Mouse (Mus musculus) cerebellum, adult 2 months (tissue): Measurements from ENCODE around the gene Olfr66. TPM values are rescaled to one million over a fixed set of nuclear protein-coding genes. Genes with fewer than 3 reads are reported as not detected.

Experiments
- DNase-seq, 2 experiments: peaks; one replicate each; pipeline ENCODE4 v3.0.0; 2021
- H3K27ac ChIP-seq: fragments of 200-500 bp; 2 replicates; pipeline ENCODE4 v1.5.1; 2012; ENCODE audit warnings: low read length, control low read depth, inconsistent platforms; ENCODE audit not compliant: insufficient read depth
- H3K27me3 ChIP-seq: fragments of 200-500 bp; 2 replicates; pipeline ENCODE4 v1.6.1; 2012; ENCODE audit warnings: inconsistent platforms, mild to moderate bottlenecking, low read length, moderate library complexity; ENCODE audit not compliant: control insufficient read depth, insufficient read depth
- H3K4me1 ChIP-seq: fragments of 200-500 bp; 2 replicates; pipeline ENCODE4 v1.6.1; 2011; ENCODE audit warnings: low read length; ENCODE audit not compliant: control insufficient read depth, insufficient read depth
- H3K4me3 ChIP-seq: fragments of 200-500 bp; replicated peaks from 2 replicates; pipeline ENCODE3; 2011; ENCODE audit warnings: mild to moderate bottlenecking, low read depth, low read length, control low read depth; ENCODE audit not compliant: insufficient read depth
- CTCF ChIP-seq: fragments of 200-500 bp; IDR thresholded peaks from 2 replicates; pipeline ENCODE4 v1.5.1; 2011; ENCODE audit warnings: low read depth, mild to moderate bottlenecking, control low read depth, low read length, moderate library complexity, borderline replicate concordance; ENCODE audit not compliant: insufficient read depth
- POLR2A ChIP-seq: fragments of 200-500 bp; IDR thresholded peaks from 2 replicates; pipeline ENCODE4 v1.6.1; 2011; ENCODE audit warnings: low read length, control low read depth, borderline replicate concordance; ENCODE audit not compliant: insufficient read depth
- WGBS: fragments of 180-500 bp; shearing (Covaris S2); methylation state at CpG from one replicate; pipeline ENCODE4 v1.1.7; 2018; 5-methylcytosine and 5-hydroxymethylcytosine counted together
- polyA plus RNA-seq: library from polyadenylated mRNA; depleted of rRNA; stranded (reverse); fragments of >200 nt; gene quantifications from 2 replicates; pipeline ENCODE4 v1.2.3, GENCODE M21; 2012

The Olfr66 gene
- polyA plus RNA-seq, 1 experiment, result not detected

GRCm38 (mm10) chr7:103874451-103874850 is 11.6 kb downstream of the Olfr66 start:
- H3K27ac ChIP-seq, result no peak overlapping the region
- no peak for TF ChIP-seq CTCF
- TF ChIP-seq POLR2A, result no peak
- no peak overlapping the region for H3K4me3 ChIP-seq
- H3K4me1 ChIP-seq, result no peaks in the 10 kb centered on the region
- WGBS, result 47% methylated on average over 5 of the region's 5 CpGs
- no peaks in the 10 kb centered on the region for H3K27me3 ChIP-seq
- no peak for DNase-seq

DNA sequence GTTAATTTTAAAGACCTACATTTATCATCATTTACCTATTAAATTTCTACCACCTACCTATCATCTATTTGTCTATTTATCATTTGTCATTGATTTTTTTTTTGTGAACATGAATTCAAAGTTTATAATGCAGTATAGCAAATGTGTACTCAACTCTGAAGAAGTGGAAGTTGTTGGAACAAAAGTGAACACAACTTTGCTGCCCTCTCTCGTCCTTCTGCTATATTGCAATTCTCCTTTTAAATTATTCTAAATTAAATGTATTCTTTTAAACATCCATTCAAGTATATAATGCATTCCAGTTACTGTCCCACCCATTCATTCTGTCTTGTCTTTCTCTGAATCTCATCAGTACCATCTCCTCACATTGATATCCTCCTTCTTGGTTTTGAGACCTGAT is 13.0 kb downstream of the Olfr66 start:
- 0% methylated on average over 1 of the region's 1 CpGs for WGBS
- DNase-seq, result no peak
- H3K27me3 ChIP-seq, result no peaks in the 10 kb centered on the region
- no peak overlapping the region for H3K27ac ChIP-seq
- no peak for TF ChIP-seq POLR2A
- TF ChIP-seq CTCF, result no peak
- H3K4me1 ChIP-seq, result no peaks in the 10 kb centered on the region
- H3K4me3 ChIP-seq, result no peak overlapping the region

DNA sequence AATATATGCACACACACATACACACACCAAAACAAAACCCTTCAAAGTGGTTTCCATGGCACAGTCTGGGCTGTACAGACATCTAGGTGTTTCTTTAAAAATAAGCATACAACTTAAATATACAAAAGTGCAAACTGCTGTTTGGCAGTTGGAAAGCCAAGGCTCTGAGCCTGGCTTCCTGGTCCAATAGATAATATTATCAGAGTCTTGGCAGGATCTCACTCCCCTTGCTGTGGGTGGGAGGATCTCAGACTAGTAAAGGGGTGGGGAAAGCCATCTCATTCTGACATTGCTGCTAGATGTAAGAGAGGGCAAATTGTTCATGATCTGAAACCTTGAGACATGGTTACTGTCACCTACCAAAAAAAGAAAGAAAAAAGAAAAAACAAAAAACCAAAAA is 15.4 kb downstream of the Olfr66 start:
- DNase-seq, result no peak
- Histone ChIP-seq H3K27me3 (no peaks in the 10 kb centered on the region), H3K4me1 (no peaks in the 10 kb centered on the region), H3K4me3 (no peak overlapping the region), H3K27ac (no peak overlapping the region)
- TF ChIP-seq POLR2A (no peak), CTCF (no peak)

DNA sequence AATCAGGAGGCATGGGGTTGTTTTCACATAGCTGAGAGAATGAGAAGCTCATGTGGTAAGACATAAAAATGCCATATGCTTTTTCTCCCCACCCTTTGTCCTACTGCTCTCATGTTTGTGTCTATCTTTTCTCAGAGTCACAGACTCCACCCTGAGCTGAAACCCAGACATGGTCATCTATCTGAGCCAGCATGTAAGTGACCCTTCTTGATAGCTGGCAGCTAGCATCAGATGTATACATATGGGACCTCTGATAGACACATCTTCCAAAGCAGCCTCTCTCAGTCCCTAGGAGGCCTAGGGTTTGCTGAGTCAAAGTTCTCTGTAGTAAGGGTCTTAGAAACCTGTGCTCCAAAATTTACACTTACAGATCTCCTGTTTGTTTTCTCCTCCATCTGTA is 20.3 kb downstream of the Olfr66 start:
- TF ChIP-seq POLR2A (no peak), CTCF (no peak)
- H3K4me3 ChIP-seq, result no peak overlapping the region
- DNase-seq, result no peak
- H3K4me1 ChIP-seq, result no peaks in the 10 kb centered on the region
- H3K27ac ChIP-seq, result no peak overlapping the region
- no peaks in the 10 kb centered on the region for H3K27me3 ChIP-seq

DNA sequence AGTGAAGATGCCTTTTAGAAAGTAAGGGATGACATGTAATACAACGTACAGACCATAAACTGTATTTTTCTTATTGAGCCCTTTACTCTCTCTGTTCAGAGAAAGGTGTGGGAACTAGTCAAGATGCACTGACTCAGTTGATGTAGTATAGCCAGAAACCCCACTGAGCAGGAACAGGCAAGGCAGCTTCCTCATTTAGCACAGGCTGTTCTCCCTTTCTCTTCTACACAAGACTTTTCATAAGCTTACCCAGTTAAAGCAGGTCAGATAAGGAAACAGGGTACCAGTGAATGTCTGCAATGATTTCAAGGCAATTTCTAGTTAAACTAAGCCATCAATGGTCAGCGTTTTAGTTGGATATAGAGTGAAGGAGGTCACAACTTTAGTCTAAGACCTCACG is 24.5 kb downstream of the Olfr66 start:
- Histone ChIP-seq H3K27me3 (no peaks in the 10 kb centered on the region), H3K4me1 (no peaks in the 10 kb centered on the region), H3K4me3 (no peak overlapping the region), H3K27ac (no peak overlapping the region)
- DNase-seq, result no peak
- WGBS, result 78% methylated on average over 3 of the region's 3 CpGs
- TF ChIP-seq CTCF (no peak), POLR2A (no peak)

- WGBS, result 55% methylated on average over 1 of the region's 1 CpGs
- DNase-seq, result no peak
Observed at GRCm38 (mm10) chr7:103860855-103861254, 25.2 kb downstream of the Olfr66 start.

DNA sequence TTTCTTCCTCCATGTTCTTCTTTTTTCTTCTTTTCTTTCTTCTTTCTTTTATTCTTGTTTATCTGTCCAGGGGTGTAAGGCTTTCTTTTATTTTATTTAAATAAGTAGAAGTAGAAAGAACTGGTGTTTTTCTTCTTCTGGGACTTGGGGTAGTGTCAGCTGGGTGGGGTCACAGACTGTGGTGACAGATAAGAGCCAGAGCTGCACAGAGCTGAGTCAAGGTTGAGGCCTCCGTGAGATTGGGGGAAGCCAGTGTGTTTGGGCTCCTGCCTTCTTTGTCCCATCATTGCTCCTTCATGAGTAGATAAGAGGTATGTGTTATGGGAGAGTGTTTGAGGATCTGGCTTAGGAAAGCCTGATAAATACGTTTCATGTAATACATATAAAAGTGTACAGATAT is 27.0 kb downstream of the Olfr66 start:
- Histone ChIP-seq H3K27ac (no peak overlapping the region), H3K27me3 (no peaks in the 10 kb centered on the region), H3K4me3 (no peak overlapping the region), H3K4me1 (no peaks in the 10 kb centered on the region)
- TF ChIP-seq POLR2A, result no peak
- TF ChIP-seq CTCF, result no peak
- 60% methylated on average over 2 of the region's 2 CpGs for WGBS
- no peak for DNase-seq

More at GRCm38 (mm10) chr7:103860855-103861254, 25.2 kb downstream of the Olfr66 start:
- no peak overlapping the region for H3K4me3 ChIP-seq
- no peaks in the 10 kb centered on the region for H3K4me1 ChIP-seq
- H3K27ac ChIP-seq, result no peak overlapping the region
- no peaks in the 10 kb centered on the region for H3K27me3 ChIP-seq
- TF ChIP-seq CTCF (no peak), POLR2A (no peak)

DNA sequence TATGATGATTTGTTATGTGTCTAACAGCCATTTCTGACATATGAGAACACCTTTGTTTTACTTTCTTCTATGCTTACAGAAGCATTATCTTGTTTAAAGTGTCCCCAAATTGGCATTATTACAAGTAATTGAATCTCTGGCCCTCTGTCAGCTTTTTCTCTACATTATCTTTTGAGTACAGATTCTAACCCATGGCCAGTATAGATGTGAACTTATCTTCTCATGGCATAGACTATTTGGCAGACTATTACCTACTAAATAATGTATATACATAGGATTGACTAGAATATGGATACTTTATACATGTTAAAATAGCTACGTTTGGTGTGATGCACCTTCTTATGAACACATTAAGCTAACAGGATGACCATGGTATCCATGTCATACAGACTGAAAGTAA is 31.4 kb downstream of the Olfr66 start:
- Histone ChIP-seq H3K4me1 (no peaks in the 10 kb centered on the region), H3K4me3 (no peak overlapping the region), H3K27me3 (no peaks in the 10 kb centered on the region), H3K27ac (no peak overlapping the region)
- DNase-seq, result no peak
- TF ChIP-seq CTCF (no peak), POLR2A (no peak)
- 69% methylated on average over 1 of the region's 1 CpGs for WGBS
